Comparison of ENCODE assay signal across 18 mouse cellular contexts in genomic region chr17:73118134-73118533, GRCm38 (mm10).
"Had no signal": no experiment of that assay in that cellular context is flagged by ENCODE, and none has a peak within 500 bp of the region (broad histone marks: within the 10 kb centered on the region; RNA-seq: fewer than 3 reads in every experiment).

No protein-coding gene starts in this region.

- H3K4me2 ChIP-seq: lung, embryonic 14.5 days; midbrain, embryonic 12.5 days; neural tube, embryonic 13.5 days; neural tube, embryonic 15.5 days; stomach, embryonic 15.5 days had no signal

- H3K36me3 ChIP-seq: midbrain, embryonic 10.5 days; midbrain, embryonic 12.5 days; neural tube, embryonic 13.5 days; neural tube, embryonic 15.5 days; stomach, embryonic 15.5 days had no signal

- H3K4me3 ChIP-seq: midbrain, embryonic 10.5 days; midbrain, embryonic 12.5 days; neural tube, embryonic 13.5 days; neural tube, embryonic 15.5 days; stomach, embryonic 15.5 days had no signal

- H3K9me3 ChIP-seq: midbrain, embryonic 10.5 days; midbrain, embryonic 12.5 days; neural tube, embryonic 13.5 days; neural tube, embryonic 15.5 days; stomach, embryonic 15.5 days had no signal

- H3K27me3 ChIP-seq: midbrain, embryonic 12.5 days; neural tube, embryonic 13.5 days; neural tube, embryonic 15.5 days; stomach, embryonic 15.5 days had no signal

- H3K27ac ChIP-seq: liver, embryonic 14.5 days; macrophage; midbrain, embryonic 10.5 days; midbrain, embryonic 12.5 days; neural tube, embryonic 13.5 days; neural tube, embryonic 15.5 days; stomach, embryonic 15.5 days; stomach, postnatal 0 days had no signal

- DNase-seq: lung, adult 18-20 months; lung, embryonic 14.5 days; lung, postnatal 14 days; lung, postnatal 36 days; midbrain, embryonic 14.5 days; retina, postnatal 1 day; right cerebral cortex, adult 18-20 months; thymus, adult 2 months; thymus, postnatal 25 days; thymus, postnatal 4 days had no signal

- H3K4me1 ChIP-seq: midbrain, embryonic 10.5 days; midbrain, embryonic 12.5 days; neural tube, embryonic 13.5 days; neural tube, embryonic 15.5 days had no signal

- H3K9ac ChIP-seq: liver, embryonic 14.5 days; lung, embryonic 14.5 days; midbrain, embryonic 12.5 days; neural tube, embryonic 13.5 days; neural tube, embryonic 15.5 days; stomach, embryonic 15.5 days had no signal
